Mouse (Mus musculus): ENCODE measurements around the gene Arhgap32. TPM values are rescaled to one million over a fixed set of nuclear protein-coding genes. Genes with fewer than 3 reads are reported as not detected.
A peak's percentile ranks its signal among the peaks of the same experiment; 100 is the strongest.
"Not testable (repeated sequence)": the region's sequence is repeated elsewhere in the genome, so short reads cannot be mapped to it uniquely, and the experiment has no call there.

The Arhgap32 gene
- polyA plus RNA-seq, 1 experiment from 2014 or later = 7.7 TPM

DNA sequence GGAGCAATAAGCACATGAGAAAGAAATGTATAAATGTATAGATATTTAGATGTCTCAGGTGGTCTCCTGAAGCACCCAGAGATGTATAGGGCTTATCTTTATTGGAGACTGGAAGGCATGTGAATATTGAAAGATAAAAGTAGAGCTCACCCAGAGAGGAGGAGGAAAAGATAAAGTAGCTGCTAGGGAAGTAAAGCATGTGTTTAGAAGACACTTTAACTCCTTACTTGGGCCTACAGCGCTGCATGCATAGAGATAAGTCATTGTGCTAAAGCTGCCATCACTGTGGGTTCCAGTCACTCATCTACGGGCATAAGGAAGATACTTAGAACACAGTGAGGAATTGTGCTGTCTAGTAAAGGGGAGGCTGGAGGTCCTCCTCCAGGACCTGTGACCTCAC, 46.9 kb downstream of the Arhgap32 start:
- no peaks in the 10 kb centered on the region for H3K36me3 ChIP-seq (ENCODE audit: insufficient read depth)
- DNase-seq (no peak), ATAC-seq (ENCODE audit: insufficient read depth) (no peak)
- no peaks in the 10 kb centered on the region for H3K27me3 ChIP-seq (ENCODE audit: insufficient read depth, low read length)
- H3K27ac ChIP-seq (ENCODE audit: low read depth) = no peak overlapping the region
- no peaks in the 10 kb centered on the region for H3K9me3 ChIP-seq (ENCODE audit: low read depth, low read length)
- no peak overlapping the region for H3K4me2 ChIP-seq
- H3K9ac ChIP-seq = no peak overlapping the region
- TF ChIP-seq CTCF (IDR thresholded peaks at IDR 0.05; ENCODE audit: low read depth) = no peak
- H3K4me3 ChIP-seq (ENCODE audit: low read depth, low read length) = no peak overlapping the region
- WGBS = 45% methylated on average over 2 of the region's 2 CpGs
- no peaks in the 10 kb centered on the region for H3K4me1 ChIP-seq (ENCODE audit: insufficient read depth)

DNA sequence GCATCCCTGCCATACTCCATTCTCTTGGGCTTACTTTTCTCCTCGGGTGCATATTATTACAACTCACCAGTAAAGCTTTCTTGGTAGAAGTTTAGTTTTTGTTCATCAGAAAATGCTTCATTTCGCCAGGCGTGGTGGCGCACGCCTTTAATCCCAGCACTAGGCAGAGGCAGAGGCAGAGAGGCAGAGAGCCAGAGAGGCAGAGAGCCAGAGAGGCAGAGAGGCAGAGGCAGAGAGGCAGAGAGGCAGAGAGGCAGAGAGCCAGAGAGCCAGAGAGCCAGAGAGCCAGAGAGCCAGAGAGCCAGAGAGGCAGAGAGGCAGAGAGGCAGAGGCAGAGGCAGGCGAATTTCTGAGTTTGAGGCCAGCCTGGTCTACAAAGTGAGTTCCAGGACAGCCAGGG, 47.9 kb downstream of the Arhgap32 start:
- not testable (repeated sequence) for ATAC-seq (ENCODE audit: insufficient read depth); H3K4me2 ChIP-seq; H3K27me3 ChIP-seq (ENCODE audit: insufficient read depth, low read length); H3K27ac ChIP-seq (ENCODE audit: low read depth); H3K36me3 ChIP-seq (ENCODE audit: insufficient read depth); H3K9ac ChIP-seq; H3K4me3 ChIP-seq (ENCODE audit: low read depth, low read length); H3K4me1 ChIP-seq (ENCODE audit: insufficient read depth); H3K9me3 ChIP-seq (ENCODE audit: low read depth, low read length); DNase-seq
- 88% methylated on average over 6 of the region's 6 CpGs for WGBS

DNA sequence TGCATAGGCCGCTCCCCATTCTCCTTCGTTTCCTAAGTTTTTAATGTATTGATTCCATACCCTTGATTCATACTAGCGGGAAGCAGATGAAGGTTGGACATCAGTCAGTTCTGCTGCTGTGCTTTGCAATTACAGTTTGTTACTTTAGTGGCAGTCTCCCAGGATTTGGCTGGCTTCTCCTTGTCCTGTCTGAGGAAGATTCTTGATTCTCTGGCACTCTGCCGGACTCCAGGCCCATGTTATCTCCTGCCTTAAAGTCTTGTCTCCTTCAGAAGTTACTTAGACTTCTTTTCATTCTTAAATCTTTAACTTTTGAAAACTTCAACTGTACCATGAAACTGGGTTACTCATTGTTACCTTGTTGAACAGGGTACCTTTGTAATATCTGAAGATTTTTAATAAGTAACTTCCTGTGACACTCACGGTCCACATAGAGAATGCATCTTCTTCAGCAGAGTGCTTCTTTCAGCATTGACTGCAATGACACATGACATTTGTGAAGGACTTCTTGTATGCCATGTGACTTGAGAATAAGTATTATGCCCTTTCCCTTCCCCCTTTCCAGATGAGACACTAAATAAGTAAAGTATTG, 52.7 kb downstream of the Arhgap32 start:
- Histone ChIP-seq H3K9ac (no peak overlapping the region), H3K27ac (ENCODE audit: low read depth) (no peak overlapping the region), H3K4me2 (no peak overlapping the region), H3K4me3 (ENCODE audit: low read depth, low read length) (no peak overlapping the region), H3K9me3 (ENCODE audit: low read depth, low read length) (no peaks in the 10 kb centered on the region), H3K4me1 (ENCODE audit: insufficient read depth) (no peaks in the 10 kb centered on the region), H3K36me3 (ENCODE audit: insufficient read depth) (peaks cover 4% of the 10 kb centered on the region; the same call in 1 of the 2 replicates), H3K27me3 (ENCODE audit: insufficient read depth, low read length) (no peaks in the 10 kb centered on the region)
- no peak for ATAC-seq (ENCODE audit: insufficient read depth)
- no peak for TF ChIP-seq CTCF (IDR thresholded peaks at IDR 0.05; ENCODE audit: low read depth)
- DNase-seq = peak; percentile 14
- 79% methylated on average over 5 of the region's 5 CpGs for WGBS

DNA sequence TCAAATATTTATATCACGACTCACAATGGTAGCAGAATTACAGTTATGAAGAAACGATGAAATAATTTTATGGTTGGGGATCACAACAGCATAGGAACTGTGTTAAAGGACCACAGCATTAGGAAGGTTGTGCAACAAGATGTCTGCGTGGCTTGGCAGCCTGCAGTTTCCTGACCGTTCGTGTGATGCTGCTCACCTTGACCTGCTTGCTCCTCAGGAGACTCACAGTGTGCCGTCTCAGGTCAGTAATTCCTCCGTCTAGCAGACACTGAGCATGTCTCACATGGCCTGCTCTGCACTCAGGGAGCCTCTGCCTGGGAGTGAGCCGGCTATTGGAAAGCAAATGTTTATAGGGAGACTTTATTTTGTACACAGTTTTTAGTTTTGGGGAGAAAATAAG, 54.8 kb downstream of the Arhgap32 start:
- Histone ChIP-seq H3K27ac (ENCODE audit: low read depth) (no peak overlapping the region), H3K36me3 (ENCODE audit: insufficient read depth) (peaks cover 4% of the 10 kb centered on the region; the same call in 1 of the 2 replicates), H3K4me1 (ENCODE audit: insufficient read depth) (no peaks in the 10 kb centered on the region), H3K9ac (no peak overlapping the region), H3K4me3 (ENCODE audit: low read depth, low read length) (no peak overlapping the region), H3K27me3 (ENCODE audit: insufficient read depth, low read length) (no peaks in the 10 kb centered on the region), H3K9me3 (ENCODE audit: low read depth, low read length) (no peaks in the 10 kb centered on the region), H3K4me2 (no peak overlapping the region)
- 78% methylated on average over 8 of the region's 8 CpGs for WGBS
- TF ChIP-seq CTCF (IDR thresholded peaks at IDR 0.05; ENCODE audit: low read depth) = no peak
- ATAC-seq (ENCODE audit: insufficient read depth) = no peak
- DNase-seq = no peak

DNA sequence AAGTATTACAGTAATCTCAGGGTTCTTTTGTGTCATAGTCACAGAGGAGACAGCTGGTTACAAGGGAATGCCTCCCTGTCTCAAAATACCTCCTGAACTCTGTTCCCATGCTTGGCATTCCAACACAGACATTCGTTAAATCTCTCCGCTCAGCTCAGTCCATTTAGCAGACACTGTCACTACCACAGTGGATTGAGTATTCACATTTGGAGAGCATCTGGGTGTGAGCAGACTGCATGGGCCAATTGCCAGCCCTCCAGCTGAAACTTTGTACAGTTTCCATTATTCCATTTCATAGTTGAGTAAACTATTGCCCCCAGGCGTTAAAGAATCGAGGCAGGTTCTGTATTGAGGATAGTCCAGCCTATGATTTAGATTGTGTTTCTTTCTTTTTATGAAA, 60.7 kb downstream of the Arhgap32 start:
- ATAC-seq (ENCODE audit: insufficient read depth) (peak; percentile 78), DNase-seq (peak; percentile 85)
- Histone ChIP-seq H3K4me1 (ENCODE audit: insufficient read depth) (no peaks in the 10 kb centered on the region), H3K9ac (no peak overlapping the region), H3K27ac (ENCODE audit: low read depth) (no peak overlapping the region), H3K36me3 (ENCODE audit: insufficient read depth) (no peaks in the 10 kb centered on the region), H3K27me3 (ENCODE audit: insufficient read depth, low read length) (no peaks in the 10 kb centered on the region), H3K9me3 (ENCODE audit: low read depth, low read length) (no peaks in the 10 kb centered on the region), H3K4me3 (ENCODE audit: low read depth, low read length) (no peak overlapping the region), H3K4me2 (no peak overlapping the region)
- TF ChIP-seq CTCF (IDR thresholded peaks at IDR 0.05; ENCODE audit: low read depth) = no peak
- 43% methylated on average over 4 of the region's 4 CpGs for WGBS

DNA sequence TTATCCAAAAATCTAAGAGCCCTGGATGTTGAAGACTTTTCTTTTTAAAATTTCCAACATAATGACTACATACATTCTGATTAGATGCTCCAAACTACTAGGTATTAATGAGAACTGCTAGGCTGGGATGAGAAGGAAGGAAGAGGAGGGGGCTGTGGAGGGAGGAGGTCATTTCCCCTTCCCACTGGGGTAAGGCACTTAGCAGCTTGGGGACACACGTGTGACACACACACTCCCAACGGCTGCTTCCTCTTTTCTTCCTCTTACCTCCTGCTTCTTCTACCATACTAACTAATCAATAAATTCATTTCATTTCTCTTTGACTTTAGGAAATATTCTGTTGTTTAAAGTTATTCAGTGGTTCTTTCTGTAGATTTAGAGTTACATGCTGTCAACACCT, 65.2 kb downstream of the Arhgap32 start:
- Histone ChIP-seq H3K27me3 (ENCODE audit: insufficient read depth, low read length) (no peaks in the 10 kb centered on the region), H3K4me1 (ENCODE audit: insufficient read depth) (no peaks in the 10 kb centered on the region), H3K27ac (ENCODE audit: low read depth) (no peak overlapping the region), H3K9me3 (ENCODE audit: low read depth, low read length) (no peaks in the 10 kb centered on the region), H3K36me3 (ENCODE audit: insufficient read depth) (0 out of 2 replicates have a peak, but pooled peaks cover 3% of the 10 kb centered on the region), H3K4me3 (ENCODE audit: low read depth, low read length) (no peak overlapping the region), H3K9ac (no peak overlapping the region), H3K4me2 (no peak overlapping the region)
- no peak for TF ChIP-seq CTCF (IDR thresholded peaks at IDR 0.05; ENCODE audit: low read depth)
- ATAC-seq (ENCODE audit: insufficient read depth) (no peak), DNase-seq (no peak)
- WGBS = 29% methylated on average over 2 of the region's 2 CpGs

DNA sequence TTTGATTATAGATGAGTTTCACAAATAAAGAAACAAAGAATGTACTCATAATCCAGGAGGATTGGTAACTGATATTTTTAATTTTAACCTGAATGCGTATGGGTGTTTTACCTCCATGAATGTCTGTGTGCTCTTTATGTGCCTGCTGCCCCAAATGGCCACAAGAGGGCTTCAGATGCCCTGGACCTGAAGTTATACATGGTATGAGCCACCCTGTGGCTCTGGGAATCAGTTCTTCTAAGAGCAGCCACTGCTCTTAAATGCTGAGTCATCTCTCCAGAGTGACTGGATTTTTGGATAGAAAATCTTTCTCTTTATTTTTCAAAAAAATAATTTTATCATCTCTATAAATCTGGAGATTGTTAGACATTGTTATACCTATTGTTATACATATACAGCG, 70.6 kb downstream of the Arhgap32 start:
- no peak overlapping the region for H3K4me3 ChIP-seq (ENCODE audit: low read depth, low read length)
- H3K4me1 ChIP-seq (ENCODE audit: insufficient read depth) = no peaks in the 10 kb centered on the region
- H3K9me3 ChIP-seq (ENCODE audit: low read depth, low read length) = no peaks in the 10 kb centered on the region
- no peak for ATAC-seq (ENCODE audit: insufficient read depth)
- no peak overlapping the region for H3K9ac ChIP-seq
- H3K36me3 ChIP-seq (ENCODE audit: insufficient read depth) = 0 out of 2 replicates have a peak, but pooled peaks cover 12% of the 10 kb centered on the region
- 99% methylated on average over 2 of the region's 2 CpGs for WGBS
- H3K4me2 ChIP-seq = no peak overlapping the region
- peak; percentile 66 for TF ChIP-seq CTCF (IDR thresholded peaks at IDR 0.05; ENCODE audit: low read depth)
- H3K27me3 ChIP-seq (ENCODE audit: insufficient read depth, low read length) = no peaks in the 10 kb centered on the region
- peak; percentile 48 for DNase-seq
- H3K27ac ChIP-seq (ENCODE audit: low read depth) = no peak overlapping the region
